Mouse (Mus musculus): ENCODE measurements at regions not wholly inside any gene's neighbourhood (a gene's known extent, or its start where the extent isn't known, plus 50 kb on each side); places are given as distances from the start of the nearest gene placed in this dataset.

- TF ChIP-seq POLR2A (IDR thresholded peaks at IDR 0.05; ENCODE audit: control insufficient read depth in 1 of 2, insufficient read depth in 1 of 2, low read depth in 1 of 2, low read length in 2 of 2, poor library complexity in 1 of 2), result no peak
- no peak for TF ChIP-seq TCF12 (IDR thresholded peaks at IDR 0.05; ENCODE audit: low read depth, low read length)
Observed at GRCm38 (mm10) chr7:51458757-51459156, 52.1 kb upstream of the Ano5 start.

All from MEL (cell line).